Mouse (Mus musculus): ENCODE results near the gene Lrrc66. TPM values are rescaled to one million over a fixed set of nuclear protein-coding genes. Genes with fewer than 3 reads are reported as not detected.

Lrrc66 gene
- total RNA-seq, 2 experiments from 2014 or later, result not detected

GRCm38 (mm10) chr5:73556733-73557425 lies 75.4 kb downstream of the Lrrc66 start:
- no peak for DNase-seq

Other genes with a start within 250 kb of the Lrrc66 start
- gene Cwh43, start 226.5 kb downstream of the Lrrc66 start, total RNA-seq (2021), result not detected
- gene Dcun1d4, start 151.5 kb downstream of the Lrrc66 start, total RNA-seq (2021), result 10 to 100 TPM; 16.3 to 18.8 TPM
- 100 to 1,000 TPM; 105 to 115 TPM for gene Sgcb, start 15.3 kb upstream of the Lrrc66 start, total RNA-seq (2021)
- 1 to 10 TPM in 1 of 2 experiments, not detected in 1; 1.3 TPM for gene Spata18, start 18.9 kb upstream of the Lrrc66 start, total RNA-seq (2021)

Data from heart, adult 18-20 months (tissue).